8 mouse cellular contexts compared by ENCODE assay signal in genomic region chr19:9911314-9911754, GRCm38 (mm10). TPM values are rescaled to one million over a fixed set of nuclear protein-coding genes. Genes with fewer than 3 reads are reported as not detected.
DNase-seq lines count a peak whose midpoint lies in the region; ATAC-seq lines count a peak whose summit lies in the region.

No protein-coding gene starts in this region.

- H3K4me2 ChIP-seq in kidney, embryonic 14.5 days (replicated peaks; ENCODE audit: low read depth, low read length), result no peak overlapping the region

- no peak overlapping the region for H3K4me3 ChIP-seq in heart, embryonic 10.5 days
- H3K4me3 ChIP-seq in kidney, embryonic 14.5 days (ENCODE audit: low read length), result no peak overlapping the region

- no peaks in the 10 kb centered on the region for H3K36me3 ChIP-seq in heart, embryonic 10.5 days
- no peaks in the 10 kb centered on the region for H3K36me3 ChIP-seq in kidney, embryonic 14.5 days (ENCODE audit: control insufficient read depth, insufficient read depth, low read length)

- H3K27me3 ChIP-seq in heart, embryonic 10.5 days (ENCODE audit: insufficient read depth, poor library complexity, severe bottlenecking), result no peaks in the 10 kb centered on the region
- no peaks in the 10 kb centered on the region for H3K27me3 ChIP-seq in kidney, embryonic 14.5 days (ENCODE audit: control insufficient read depth, insufficient read depth, low read length)

- no peaks in the 10 kb centered on the region for H3K4me1 ChIP-seq in heart, embryonic 10.5 days
- H3K4me1 ChIP-seq in kidney, embryonic 14.5 days (ENCODE audit: control insufficient read depth, insufficient read depth, low read length), result no peaks in the 10 kb centered on the region

- peak; percentile 79; the same call in 1 of the 2 replicates for ATAC-seq in kidney, embryonic 14.5 days (ENCODE audit: low FRiP score, low TSS enrichment)

- DNase-seq in urinary bladder, postnatal 25 days (ENCODE audit: low spot score), result peak; percentile 33
- DNase-seq in urinary bladder, postnatal 36 days (ENCODE audit: low spot score in 2 of 2), result no peak
- DNase-seq in c-Kit-positive CD71-positive TER-119-positive erythroid progenitor cells, embryonic 14.5 days (ENCODE audit: low spot score), result peak; percentile 71
- DNase-seq in heart, embryonic 10.5 days (ENCODE audit: low spot score), result no peak
- peak; percentile 61 for DNase-seq in lung, postnatal 14 days
- peak; percentile 60 for DNase-seq in retina, adult 2 months (ENCODE audit: low read depth, low spot score)
- no peak for DNase-seq in right cerebral cortex, postnatal 36 days (ENCODE audit: low spot score in 2 of 2)

- no peaks in the 10 kb centered on the region for H3K9me3 ChIP-seq in heart, embryonic 10.5 days
- H3K9me3 ChIP-seq in kidney, embryonic 14.5 days (ENCODE audit: control insufficient read depth, low read length), result no peaks in the 10 kb centered on the region

- WGBS in heart, embryonic 10.5 days, result 20% methylated on average over 6 of the region's 6 CpGs
- 13% methylated on average over 6 of the region's 6 CpGs for WGBS in kidney, embryonic 14.5 days

- no peak overlapping the region for H3K9ac ChIP-seq in kidney, embryonic 14.5 days (ENCODE audit: low read depth, low read length)

- peak overlapping the region; percentile 56; the same call in 1 of the 2 replicates for H3K27ac ChIP-seq in heart, embryonic 10.5 days
- no peak overlapping the region for H3K27ac ChIP-seq in kidney, embryonic 14.5 days (ENCODE audit: low read depth, low read length)

RNA-seq across cellular contexts. Expression of gene Incenp, which starts 12.0 kb away (rescaled TPM):
- 93.8 and 122 TPM in 2 replicates for polyA plus RNA-seq in heart, embryonic 10.5 days (2016; fragmentation: Nextera tagmentation; extraction: Ambion mirVana)
- 104 and 112 TPM in 2 replicates for polyA plus RNA-seq in kidney, embryonic 14.5 days (2014; fragmentation: Nextera tagmentation; extraction: Ambion mirVana)

Comparison
In these comparisons a context has a peak if more than half of its experiments do, and no peak if none do; other contexts are left out.
1. DNase-seq: peak in urinary bladder, postnatal 25 days (single experiment), c-Kit-positive CD71-positive TER-119-positive erythroid progenitor cells, embryonic 14.5 days (single experiment), lung, postnatal 14 days (single experiment) and retina, adult 2 months (single experiment); none in urinary bladder, postnatal 36 days (0 of 2), heart, embryonic 10.5 days (single experiment) and right cerebral cortex, postnatal 36 days (0 of 2).